Mouse (Mus musculus) lung, adult 10 weeks (tissue): Measurements from ENCODE around the gene Vmn2r17. TPM values are rescaled to one million over a fixed set of nuclear protein-coding genes. Genes with fewer than 3 reads are reported as not detected.

Experiments used
- polyA plus RNA-seq: library from polyadenylated mRNA; stranded (reverse); fragments of 350-450 nt; fragmentation: Illumina TruSeq; extraction: RNeasy Lipid Tissue Mini Kit (QIAGEN cat#74804); gene quantifications from one replicate; pipeline ENCODE4 v1.2.3, GENCODE M21; 2014; ENCODE audit warnings: low read depth, low replicate concordance; ENCODE audit not compliant: insufficient read depth

Gene Vmn2r17
- not detected for polyA plus RNA-seq

GRCm38 (mm10) chr5:109419388-109419787 lies at the start of gene Vmn2r17:
Vmn2r17 (plus strand) TSS chr5:109419688.

Other genes with a start within 250 kb of the Vmn2r17 start
- gene Vmn2r13, start 227.5 kb upstream of the Vmn2r17 start, polyA plus RNA-seq, result not detected
- gene Vmn2r14, start 195.0 kb upstream of the Vmn2r17 start, polyA plus RNA-seq, result not detected
- not detected for gene Vmn2r15, start 122.0 kb upstream of the Vmn2r17 start, polyA plus RNA-seq
- gene Vmn2r16, start 89.5 kb upstream of the Vmn2r17 start, polyA plus RNA-seq, result not detected
- gene Crlf2, start 139.3 kb downstream of the Vmn2r17 start, polyA plus RNA-seq, result 15.9 TPM